Mouse (Mus musculus) stomach, embryonic 15.5 days (tissue): ENCODE data around the gene Khdc3. TPM values are rescaled to one million over a fixed set of nuclear protein-coding genes. Genes with fewer than 3 reads are reported as not detected.
"Not testable (repeated sequence)": the region's sequence is repeated elsewhere in the genome, so short reads cannot be mapped to it uniquely, and the experiment has no call there.

Experiments used
- ATAC-seq: fragments of 200-750 bp; cut with Nextera tagmentation; 2 replicates; pipeline ENCODE4 v1.8.0; 2017; ENCODE audit warnings: low read depth, moderate number of reproducible peaks, moderate TSS enrichment; ENCODE audit not compliant: insufficient read depth, low FRiP score
- H3K27ac ChIP-seq: fragments of 300-500 bp; sonication (generic); 2 replicates; pipeline ENCODE4 v1.5.1; 2015; ENCODE audit warnings: mild to moderate bottlenecking, inconsistent platforms
- H3K27me3 ChIP-seq: fragments of 300-500 bp; sonication (generic); replicated peaks from 2 replicates; pipeline ENCODE4 v1.6.1; 2015; ENCODE audit warnings: inconsistent platforms
- H3K36me3 ChIP-seq: fragments of 300-500 bp; sonication (generic); 2 replicates; pipeline ENCODE4 v1.6.1; 2015; ENCODE audit warnings: inconsistent platforms
- H3K4me1 ChIP-seq: fragments of 300-500 bp; sonication (generic); 2 replicates; pipeline ENCODE4 v1.6.1; 2015; ENCODE audit warnings: inconsistent platforms
- H3K4me2 ChIP-seq: fragments of 300-500 bp; sonication (generic); 2 replicates; pipeline ENCODE4 v1.6.1; 2015; ENCODE audit warnings: mild to moderate bottlenecking, inconsistent platforms
- H3K4me3 ChIP-seq: fragments of 300-500 bp; sonication (generic); replicated peaks from 2 replicates; pipeline ENCODE4 v1.5.1; 2015; ENCODE audit warnings: inconsistent platforms
- H3K9ac ChIP-seq: fragments of 300-500 bp; sonication (generic); 2 replicates; pipeline ENCODE4 v1.6.1; 2015; ENCODE audit warnings: inconsistent platforms
- H3K9me3 ChIP-seq: fragments of 300-500 bp; sonication (generic); 2 replicates; pipeline ENCODE4 v1.6.1; 2016; ENCODE audit warnings: inconsistent platforms
- WGBS: fragments of 180-500 bp; shearing (Covaris S2); methylation state at CpG from one replicate; pipeline ENCODE4 v1.1.7; 2015; 5-methylcytosine and 5-hydroxymethylcytosine counted together
- polyA plus RNA-seq: library from polyadenylated mRNA; unstranded; fragments of >200 nt; fragmentation: Nextera tagmentation; extraction: Ambion mirVana; gene quantifications from 2 replicates; pipeline ENCODE4 v1.2.1, GENCODE M21; 2015

Gene Khdc3
- 0.13 and 0.44 TPM in 2 replicates for polyA plus RNA-seq

- 81% methylated on average over 5 of the region's 5 CpGs for WGBS
- ATAC-seq, result no peak
- no peak within 1 kb of the TSS for H3K9ac ChIP-seq
- 0 out of 2 replicates have a peak, but pooled peaks cover 6% of the 10 kb centered on the region for H3K27me3 ChIP-seq
- no peaks in the 10 kb centered on the region for H3K9me3 ChIP-seq
- H3K4me3 ChIP-seq, result no peak within 1 kb of the TSS
- H3K36me3 ChIP-seq, result no peaks in the 10 kb centered on the region
- H3K4me1 ChIP-seq, result peaks cover 11% of the 10 kb centered on the region
- no peak within 1 kb of the TSS for H3K4me2 ChIP-seq
- H3K27ac ChIP-seq, result no peak within 1 kb of the TSS
Observed at GRCm38 (mm10) chr9:73101536-73101935, at the start of gene Khdc3. Khdc3 (plus strand) TSS chr9:73101836.

GRCm38 (mm10) chr9:73055441-73055911, 46.2 kb upstream of the Khdc3 start:
- H3K9me3 ChIP-seq, result no peaks in the 10 kb centered on the region
- H3K36me3 ChIP-seq, result no peaks in the 10 kb centered on the region
- no peak overlapping the region for H3K4me3 ChIP-seq
- H3K27ac ChIP-seq, result no peak overlapping the region
- no peak for ATAC-seq
- H3K4me2 ChIP-seq, result no peak overlapping the region
- H3K4me1 ChIP-seq, result no peaks in the 10 kb centered on the region
- no peaks in the 10 kb centered on the region for H3K27me3 ChIP-seq
- H3K9ac ChIP-seq, result no peak overlapping the region
- 53% methylated on average over 10 of the region's 10 CpGs for WGBS

- 82% methylated on average over 4 of the region's 4 CpGs for WGBS
- no peaks in the 10 kb centered on the region for H3K9me3 ChIP-seq
Observed at GRCm38 (mm10) chr9:73059224-73059623, 42.4 kb upstream of the Khdc3 start.

GRCm38 (mm10) chr9:73063621-73064290, 37.9 kb upstream of the Khdc3 start:
- WGBS, result 31% methylated on average over 15 of the region's 15 CpGs
- H3K4me3 ChIP-seq, result no peak overlapping the region
- no peak overlapping the region for H3K9ac ChIP-seq
- peaks cover 23% of the 10 kb centered on the region; the same call in 1 of the 2 replicates for H3K4me1 ChIP-seq
- H3K27ac ChIP-seq, result no peak overlapping the region
- H3K9me3 ChIP-seq, result no peaks in the 10 kb centered on the region
- H3K36me3 ChIP-seq, result no peaks in the 10 kb centered on the region
- H3K4me2 ChIP-seq, result peak overlapping the region; percentile 40
- ATAC-seq, result no peak
- no peaks in the 10 kb centered on the region for H3K27me3 ChIP-seq

More at GRCm38 (mm10) chr9:73059224-73059623, 42.4 kb upstream of the Khdc3 start:
- Histone ChIP-seq H3K9ac (no peak overlapping the region), H3K27me3 (no peaks in the 10 kb centered on the region), H3K27ac (no peak overlapping the region), H3K4me2 (no peak overlapping the region), H3K4me1 (0 out of 2 replicates have a peak, but pooled peaks cover 8% of the 10 kb centered on the region), H3K4me3 (no peak overlapping the region), H3K36me3 (no peaks in the 10 kb centered on the region)
- ATAC-seq, result no peak

GRCm38 (mm10) chr9:73067086-73067485, 34.5 kb upstream of the Khdc3 start:
- Histone ChIP-seq H3K27ac (peak overlapping the region; percentile 79), H3K9me3 (no peaks in the 10 kb centered on the region), H3K36me3 (no peaks in the 10 kb centered on the region), H3K4me2 (peak overlapping the region; percentile 37), H3K27me3 (no peaks in the 10 kb centered on the region), H3K9ac (no peak overlapping the region), H3K4me3 (peak overlapping the region; percentile 6; the same call in 1 of the 2 replicates), H3K4me1 (peaks cover 23% of the 10 kb centered on the region; the same call in 1 of the 2 replicates)
- ATAC-seq, result peak; percentile 51; the same call in 1 of the 2 replicates
- WGBS, result 33% methylated on average over 10 of the region's 10 CpGs

GRCm38 (mm10) chr9:73068230-73068679, 33.4 kb upstream of the Khdc3 start:
- Histone ChIP-seq H3K9me3 (no peaks in the 10 kb centered on the region), H3K9ac (no peak overlapping the region), H3K36me3 (no peaks in the 10 kb centered on the region), H3K4me2 (0 out of 2 replicates have a peak overlapping the region, but pooled peaks have one; percentile 37), H3K27me3 (no peaks in the 10 kb centered on the region), H3K4me1 (peaks cover 23% of the 10 kb centered on the region; the same call in 1 of the 2 replicates), H3K27ac (peak overlapping the region; percentile 79), H3K4me3 (no peak overlapping the region)
- WGBS, result 11% methylated on average over 6 of the region's 6 CpGs
- ATAC-seq, result peak; percentile 70

GRCm38 (mm10) chr9:73068688-73069087, 32.9 kb upstream of the Khdc3 start:
- H3K4me2 ChIP-seq, result no peak overlapping the region

GRCm38 (mm10) chr9:73070971-73071659, 30.5 kb upstream of the Khdc3 start:
- 58% methylated on average over 10 of the region's 10 CpGs for WGBS
- Histone ChIP-seq H3K4me1 (peaks cover 15% of the 10 kb centered on the region; the same call in 1 of the 2 replicates), H3K36me3 (no peaks in the 10 kb centered on the region), H3K27me3 (no peaks in the 10 kb centered on the region), H3K27ac (peak overlapping the region; percentile 23; the same call in 1 of the 2 replicates), H3K4me2 (no peak overlapping the region), H3K4me3 (no peak overlapping the region), H3K9ac (no peak overlapping the region), H3K9me3 (no peaks in the 10 kb centered on the region)
- ATAC-seq, result peak; percentile 27; the same call in 1 of the 2 replicates

More at GRCm38 (mm10) chr9:73068688-73069087, 32.9 kb upstream of the Khdc3 start:
- Histone ChIP-seq H3K9me3 (no peaks in the 10 kb centered on the region), H3K9ac (no peak overlapping the region), H3K4me3 (no peak overlapping the region), H3K27ac (peak overlapping the region; percentile 79), H3K27me3 (no peaks in the 10 kb centered on the region), H3K36me3 (no peaks in the 10 kb centered on the region), H3K4me1 (peaks cover 18% of the 10 kb centered on the region; the same call in 1 of the 2 replicates)
- ATAC-seq, result no peak
- 70% methylated on average over 6 of the region's 6 CpGs for WGBS

GRCm38 (mm10) chr9:73072426-73072825, 29.2 kb upstream of the Khdc3 start:
- Histone ChIP-seq H3K4me3 (no peak overlapping the region), H3K9me3 (no peaks in the 10 kb centered on the region), H3K36me3 (no peaks in the 10 kb centered on the region), H3K4me2 (no peak overlapping the region), H3K27me3 (no peaks in the 10 kb centered on the region), H3K4me1 (peaks cover 11% of the 10 kb centered on the region; the same call in 1 of the 2 replicates), H3K27ac (no peak overlapping the region), H3K9ac (no peak overlapping the region)
- 77% methylated on average over 8 of the region's 8 CpGs for WGBS
- ATAC-seq, result no peak

GRCm38 (mm10) chr9:73073169-73073568, 28.5 kb upstream of the Khdc3 start:
- no peak overlapping the region for H3K27ac ChIP-seq
- 83% methylated on average over 5 of the region's 5 CpGs for WGBS
- H3K4me1 ChIP-seq, result peaks cover 4% of the 10 kb centered on the region; the same call in 1 of the 2 replicates
- no peak for ATAC-seq
- no peaks in the 10 kb centered on the region for H3K27me3 ChIP-seq
- no peak overlapping the region for H3K4me3 ChIP-seq
- no peak overlapping the region for H3K4me2 ChIP-seq
- no peaks in the 10 kb centered on the region for H3K9me3 ChIP-seq
- H3K36me3 ChIP-seq, result no peaks in the 10 kb centered on the region
- no peak overlapping the region for H3K9ac ChIP-seq

GRCm38 (mm10) chr9:73079349-73079748, 22.3 kb upstream of the Khdc3 start:
- WGBS, result 85% methylated on average over 11 of the region's 12 CpGs
- not testable (repeated sequence) for ATAC-seq

More at GRCm38 (mm10) chr9:73079349-73079748, 22.3 kb upstream of the Khdc3 start:
- H3K4me2 ChIP-seq, H3K9me3 ChIP-seq, H3K36me3 ChIP-seq, H3K4me3 ChIP-seq, H3K27ac ChIP-seq, H3K4me1 ChIP-seq, H3K9ac ChIP-seq, H3K27me3 ChIP-seq: not testable (repeated sequence)
